Mouse (Mus musculus): ENCODE measurements at regions not wholly inside any gene's neighbourhood (a gene's known extent, or its start where the extent isn't known, plus 50 kb on each side); places are given as distances from the start of the nearest gene placed in this dataset.
A peak's percentile ranks its signal among the peaks of the same experiment; 100 is the strongest.
"Not testable (repeated sequence)": the region's sequence is repeated elsewhere in the genome, so short reads cannot be mapped to it uniquely, and the experiment has no call there.

GRCm38 (mm10) chr1:23316288-23316687, 81.3 kb downstream of the Ogfrl1 start:
- DNase-seq (ENCODE audit: low read depth, low spot score) = not testable (repeated sequence)

- DNase-seq (ENCODE audit: low read depth, low spot score) = not testable (repeated sequence)
Observed at GRCm38 (mm10) chr1:23314863-23315262, 82.7 kb downstream of the Ogfrl1 start.

- no peak for DNase-seq (ENCODE audit: low read depth, low spot score)
Observed at GRCm38 (mm10) chr1:23292718-23293117, 104.9 kb downstream of the Ogfrl1 start.

GRCm38 (mm10) chr1:23286741-23287140, 110.8 kb downstream of the Ogfrl1 start:
- peak; percentile 34 for DNase-seq (ENCODE audit: low read depth, low spot score)

GRCm38 (mm10) chr1:23282870-23283219, 114.7 kb downstream of the Ogfrl1 start:
- no peak for DNase-seq (ENCODE audit: low read depth, low spot score)

- no peak for DNase-seq (ENCODE audit: low read depth, low spot score)
Observed at GRCm38 (mm10) chr1:23282215-23282869, 115.2 kb downstream of the Ogfrl1 start.

GRCm38 (mm10) chr1:23279827-23280226, 117.7 kb downstream of the Ogfrl1 start:
- no peak for DNase-seq (ENCODE audit: low read depth, low spot score)

GRCm38 (mm10) chr1:23272077-23272476, 125.5 kb downstream of the Ogfrl1 start:
- no peak for DNase-seq (ENCODE audit: low read depth, low spot score)

GRCm38 (mm10) chr1:23270910-23271822, 126.4 kb downstream of the Ogfrl1 start:
- no peak for DNase-seq (ENCODE audit: low read depth, low spot score)

GRCm38 (mm10) chr1:23268062-23268461, 129.5 kb downstream of the Ogfrl1 start:
- DNase-seq (ENCODE audit: low read depth, low spot score) = no peak

GRCm38 (mm10) chr1:23265556-23266232, 131.9 kb downstream of the Ogfrl1 start:
- no peak for DNase-seq (ENCODE audit: low read depth, low spot score)

GRCm38 (mm10) chr1:23264251-23264650, 133.3 kb downstream of the Ogfrl1 start:
- DNase-seq (ENCODE audit: low read depth, low spot score) = no peak

GRCm38 (mm10) chr1:23263798-23264197, 133.8 kb downstream of the Ogfrl1 start:
- no peak for DNase-seq (ENCODE audit: low read depth, low spot score)

- no peak for DNase-seq (ENCODE audit: low read depth, low spot score)
Observed at GRCm38 (mm10) chr1:23261652-23262051, 135.9 kb downstream of the Ogfrl1 start.

GRCm38 (mm10) chr1:23257306-23257895, 140.2 kb downstream of the Ogfrl1 start:
- no peak for DNase-seq (ENCODE audit: low read depth, low spot score)

- peak; percentile 26 for DNase-seq (ENCODE audit: low read depth, low spot score)
Observed at GRCm38 (mm10) chr1:23256630-23257001, 141.0 kb downstream of the Ogfrl1 start.

GRCm38 (mm10) chr1:23255925-23256629, 141.5 kb downstream of the Ogfrl1 start:
- DNase-seq (ENCODE audit: low read depth, low spot score) = peak; percentile 92

GRCm38 (mm10) chr1:23254235-23254634, 143.3 kb downstream of the Ogfrl1 start:
- DNase-seq (ENCODE audit: low read depth, low spot score) = no peak

GRCm38 (mm10) chr1:23231522-23231921, 129.5 kb upstream of the 4933415F23Rik start:
- no peak for DNase-seq (ENCODE audit: low read depth, low spot score)

GRCm38 (mm10) chr1:23228478-23228877, 126.4 kb upstream of the 4933415F23Rik start:
- DNase-seq (ENCODE audit: low read depth, low spot score) = no peak

- DNase-seq (ENCODE audit: low read depth, low spot score) = no peak
Observed at GRCm38 (mm10) chr1:23214462-23215158, 112.6 kb upstream of the 4933415F23Rik start.

All from brain, embryonic 18.5 days (tissue).